Mouse (Mus musculus): ENCODE measurements around the gene Stk39. TPM values are rescaled to one million over a fixed set of nuclear protein-coding genes. Genes with fewer than 3 reads are reported as not detected.

The Stk39 gene
- total RNA-seq, 1 experiment from 2014 or later = 3.6 TPM

- no peak for ATAC-seq (ENCODE audit: extremely low read depth, insufficient number of reproducible peaks, low FRiP score, poor library complexity, severe bottlenecking)
Observed at GRCm38 (mm10) chr2:68222227-68222873, 249.7 kb downstream of the Stk39 start.

- ATAC-seq (ENCODE audit: extremely low read depth, insufficient number of reproducible peaks, low FRiP score, poor library complexity, severe bottlenecking) = no peak
Observed at GRCm38 (mm10) chr2:68221226-68221625, 250.8 kb downstream of the Stk39 start.

GRCm38 (mm10) chr2:68219823-68220222, 252.2 kb downstream of the Stk39 start:
- no peak for ATAC-seq (ENCODE audit: extremely low read depth, insufficient number of reproducible peaks, low FRiP score, poor library complexity, severe bottlenecking)

DNA sequence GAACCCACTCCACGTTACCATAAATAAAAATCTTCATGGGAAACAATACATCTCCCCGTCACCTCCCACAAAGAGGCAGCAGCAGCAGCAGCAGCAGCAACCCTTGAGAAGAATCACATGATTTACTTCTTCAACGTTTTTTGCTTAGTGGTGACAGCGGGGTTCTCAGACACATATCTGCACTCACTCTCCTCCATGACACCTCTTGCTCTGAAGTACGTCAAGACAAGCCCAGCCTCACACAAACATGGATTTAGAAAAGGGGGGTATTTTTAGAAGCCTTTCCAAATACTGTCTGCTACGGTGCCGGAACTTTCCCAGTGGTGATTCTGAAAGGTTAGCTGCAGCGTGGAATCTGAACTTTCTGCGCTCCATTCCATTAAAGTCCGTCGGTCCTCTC, 256.9 kb downstream of the Stk39 start:
- no peak for ATAC-seq (ENCODE audit: extremely low read depth, insufficient number of reproducible peaks, low FRiP score, poor library complexity, severe bottlenecking)

DNA sequence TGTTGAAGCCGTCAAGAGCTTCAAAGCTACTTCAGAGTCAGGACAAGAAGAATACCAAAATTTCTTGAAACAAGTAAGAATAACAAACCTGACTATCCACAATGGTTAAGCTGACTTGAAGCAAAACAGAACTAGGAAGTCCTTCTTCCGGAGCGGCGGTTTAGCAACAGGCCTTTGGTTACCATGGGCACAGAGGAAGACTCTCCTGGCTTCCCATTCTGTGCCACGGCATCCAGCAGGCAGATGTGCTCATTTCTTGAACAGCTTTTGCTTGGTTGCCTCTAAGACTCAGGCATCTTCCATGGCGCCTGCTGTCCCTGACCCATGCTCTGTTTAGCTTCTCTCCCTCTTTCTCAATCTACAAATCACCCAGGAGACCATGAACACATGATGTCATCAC, 257.7 kb downstream of the Stk39 start:
- peak; percentile 76 for ATAC-seq (ENCODE audit: extremely low read depth, insufficient number of reproducible peaks, low FRiP score, poor library complexity, severe bottlenecking)

DNA sequence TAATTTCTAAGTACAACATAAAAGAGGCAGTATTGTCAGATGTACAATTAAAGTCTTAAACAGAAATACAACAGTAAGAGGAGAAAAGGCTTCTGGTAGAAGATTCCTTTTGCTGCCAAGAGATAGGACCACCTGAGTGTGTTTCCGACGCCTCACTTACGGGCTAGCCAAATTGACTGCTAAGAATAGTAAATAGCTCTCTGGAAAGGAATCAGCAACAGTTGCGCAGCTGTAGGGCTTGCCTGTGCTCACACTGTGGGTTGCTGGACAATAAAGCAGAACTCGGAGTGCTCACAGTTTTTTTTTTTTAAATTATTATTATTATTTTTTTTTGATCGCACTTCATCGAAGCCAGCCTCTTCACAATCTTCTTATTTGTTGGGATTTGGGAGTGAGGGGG, 260.6 kb downstream of the Stk39 start:
- ATAC-seq (ENCODE audit: extremely low read depth, insufficient number of reproducible peaks, low FRiP score, poor library complexity, severe bottlenecking) = no peak

DNA sequence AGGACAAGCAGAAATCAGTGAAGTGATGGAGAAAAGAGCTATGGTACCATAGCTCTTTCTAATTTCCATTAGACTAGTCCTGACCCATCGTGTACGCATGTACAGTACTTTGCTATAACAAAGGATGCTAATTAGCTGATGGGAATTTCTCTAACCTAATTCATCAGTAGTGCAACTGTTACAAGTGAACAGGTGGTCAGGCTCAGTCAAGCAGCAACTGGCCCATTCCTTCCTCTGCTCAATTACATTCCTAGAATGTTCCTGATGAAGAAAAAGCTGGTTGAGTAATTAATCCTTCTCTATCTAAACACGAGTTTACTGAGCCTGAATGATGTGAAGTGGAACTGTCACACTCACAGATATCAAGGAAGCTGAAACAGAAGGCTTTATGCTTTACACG, 275.8 kb downstream of the Stk39 start:
- ATAC-seq (ENCODE audit: extremely low read depth, insufficient number of reproducible peaks, low FRiP score, poor library complexity, severe bottlenecking) = no peak

DNA sequence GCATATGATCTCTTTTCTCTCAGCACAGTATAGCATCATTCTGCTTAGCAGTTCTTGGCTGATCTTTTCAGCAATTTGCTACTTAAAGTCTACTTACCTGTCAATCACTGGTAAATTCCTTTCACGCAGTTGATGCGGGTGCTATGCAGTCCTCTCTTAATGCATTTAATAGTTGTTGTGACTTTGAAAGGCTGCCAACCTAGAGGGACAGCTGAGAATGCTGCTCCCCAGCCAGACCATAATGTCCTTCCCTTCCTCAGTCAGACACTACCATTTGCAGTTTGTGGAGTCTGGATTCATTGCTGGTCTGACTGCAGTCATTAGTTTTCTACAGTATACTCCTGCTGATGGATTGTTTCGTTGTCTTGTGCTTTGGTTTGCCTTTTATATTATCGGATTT, 277.6 kb downstream of the Stk39 start:
- no peak for ATAC-seq (ENCODE audit: extremely low read depth, insufficient number of reproducible peaks, low FRiP score, poor library complexity, severe bottlenecking)

DNA sequence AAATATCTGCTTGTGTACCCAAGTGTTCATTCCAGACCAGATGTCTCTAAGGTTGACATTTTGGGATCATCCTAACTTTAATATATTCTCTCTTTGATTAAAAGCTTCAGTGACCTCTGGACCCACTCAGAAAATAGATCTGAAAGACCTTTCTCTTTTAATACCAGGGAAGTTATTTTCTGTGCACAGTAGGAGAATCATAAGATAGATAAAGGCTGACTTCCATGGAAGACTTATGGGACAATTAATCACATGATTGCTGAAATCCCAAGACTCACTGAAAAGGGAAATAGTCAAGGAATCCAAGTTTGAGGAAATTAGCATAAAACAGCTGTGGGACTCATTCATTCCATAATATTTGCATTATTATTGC, 278.6 kb downstream of the Stk39 start:
- ATAC-seq (ENCODE audit: extremely low read depth, insufficient number of reproducible peaks, low FRiP score, poor library complexity, severe bottlenecking) = no peak

DNA sequence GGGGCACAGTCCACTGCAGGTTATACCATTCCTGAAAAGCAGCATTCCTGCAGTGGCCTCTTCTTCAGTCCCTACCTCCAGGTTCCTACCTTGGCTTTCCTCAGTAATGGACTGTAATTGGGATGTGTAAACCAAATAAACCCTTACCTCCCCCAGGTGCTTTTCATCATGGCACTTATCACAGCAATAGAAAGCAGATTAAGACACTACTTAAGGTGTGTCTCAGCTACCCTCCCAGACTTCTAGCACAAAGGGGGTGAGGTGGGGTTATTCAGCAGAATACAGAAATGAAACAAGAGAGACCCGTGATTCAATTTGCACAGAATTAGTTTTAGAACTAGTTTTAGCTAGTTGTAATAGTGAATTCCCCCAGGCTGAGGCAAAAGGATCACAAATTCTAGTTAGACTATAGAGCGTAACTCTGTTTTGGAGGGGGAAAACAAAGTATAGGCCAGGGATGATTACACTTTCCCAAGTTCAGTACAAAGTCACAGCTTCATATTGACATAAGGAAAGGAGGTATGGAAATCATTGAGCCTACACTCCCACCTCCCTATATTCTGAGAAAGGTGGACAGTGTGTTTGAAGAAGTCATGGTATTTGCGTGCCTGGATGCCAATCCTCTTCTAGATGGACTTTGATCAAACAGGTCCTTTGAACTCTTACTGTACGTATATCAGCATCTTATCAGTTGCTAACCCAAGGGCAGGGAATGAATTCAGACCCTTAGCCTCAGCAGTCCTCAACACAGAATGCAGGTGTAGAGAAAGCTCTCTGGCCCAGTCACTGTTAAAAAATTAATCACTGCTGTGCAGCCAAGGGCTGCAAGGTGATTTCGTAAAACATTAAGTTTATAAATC, 279.2 kb downstream of the Stk39 start:
- ATAC-seq (ENCODE audit: extremely low read depth, insufficient number of reproducible peaks, low FRiP score, poor library complexity, severe bottlenecking) = no peak

GRCm38 (mm10) chr2:68176425-68176824, 295.6 kb downstream of the Stk39 start:
- ATAC-seq (ENCODE audit: extremely low read depth, insufficient number of reproducible peaks, low FRiP score, poor library complexity, severe bottlenecking) = no peak

DNA sequence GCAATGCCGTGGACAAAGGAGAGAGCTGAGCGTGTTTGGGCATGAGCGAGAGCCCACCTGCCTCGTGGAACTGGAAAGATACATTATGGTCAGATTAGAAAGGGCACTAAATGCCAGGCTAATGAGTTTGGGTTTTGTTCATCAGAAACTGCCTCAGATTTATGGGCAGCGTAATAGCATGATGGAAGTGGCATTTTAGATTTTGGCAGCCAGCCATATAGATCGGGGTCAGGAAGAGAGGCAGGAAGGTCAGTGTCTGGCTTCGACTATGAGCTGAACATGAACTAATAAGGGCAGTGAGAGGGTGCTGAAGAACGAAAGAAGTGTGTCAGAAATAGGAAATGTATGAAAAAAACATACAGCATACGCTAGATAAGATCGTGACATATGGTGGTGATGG, 300.8 kb downstream of the Stk39 start:
- no peak for ATAC-seq (ENCODE audit: extremely low read depth, insufficient number of reproducible peaks, low FRiP score, poor library complexity, severe bottlenecking)

- no peak for ATAC-seq (ENCODE audit: extremely low read depth, insufficient number of reproducible peaks, low FRiP score, poor library complexity, severe bottlenecking)
Observed at GRCm38 (mm10) chr2:68162012-68162411, 310.1 kb downstream of the Stk39 start.

GRCm38 (mm10) chr2:68160566-68160965, 311.5 kb downstream of the Stk39 start:
- no peak for ATAC-seq (ENCODE audit: extremely low read depth, insufficient number of reproducible peaks, low FRiP score, poor library complexity, severe bottlenecking)

Other genes starting within 250 kb of the Stk39 start
- gene 4933409G03Rik, start 110.1 kb upstream of the Stk39 start, total RNA-seq (2017) = not detected in 2 replicates
- not detected in 2 replicates for gene 4932414N04Rik, start 184.2 kb upstream of the Stk39 start, total RNA-seq (2017)

Data from neutrophil, adult 5-6 weeks (primary cell).